Mouse (Mus musculus) adrenal gland, adult (tissue): Measurements from ENCODE around the gene 1700011L22Rik.

Experiments
- DNase-seq, 2 experiments: peaks; one replicate each; pipeline ENCODE4 v3.0.0; 2022 to 2023; ENCODE audit warnings: low spot score in 1 of 2; ENCODE audit not compliant: inconsistent age in 2 of 2

Gene 1700011L22Rik

GRCm38 (mm10) chr8:79179678-79180077 is 68.7 kb downstream of the 1700011L22Rik start:
- no peak for DNase-seq

GRCm38 (mm10) chr8:79175991-79176390 is 72.4 kb downstream of the 1700011L22Rik start:
- DNase-seq = no peak

- DNase-seq = peak in 1 of 2 experiments; percentile 49
Measured at GRCm38 (mm10) chr8:79173606-79174005, 74.8 kb downstream of the 1700011L22Rik start.

GRCm38 (mm10) chr8:79165276-79165675 is 83.1 kb downstream of the 1700011L22Rik start:
- DNase-seq = no peak

GRCm38 (mm10) chr8:79164336-79164735 is 84.0 kb downstream of the 1700011L22Rik start:
- no peak for DNase-seq

GRCm38 (mm10) chr8:79162533-79163308 is 85.6 kb downstream of the 1700011L22Rik start:
- peak; percentile 92 to 96 for DNase-seq

GRCm38 (mm10) chr8:79161172-79161778 is 87.1 kb downstream of the 1700011L22Rik start:
- DNase-seq = peak; percentile 65 to 84
